Mouse (Mus musculus) kidney, postnatal 14 days (tissue): Measurements from ENCODE around the gene Zkscan6.

ENCODE experiments used
- DNase-seq: peaks from one replicate; pipeline ENCODE4 v3.0.0; 2022; ENCODE audit warnings: mixed read lengths

The Zkscan6 gene

DNA sequence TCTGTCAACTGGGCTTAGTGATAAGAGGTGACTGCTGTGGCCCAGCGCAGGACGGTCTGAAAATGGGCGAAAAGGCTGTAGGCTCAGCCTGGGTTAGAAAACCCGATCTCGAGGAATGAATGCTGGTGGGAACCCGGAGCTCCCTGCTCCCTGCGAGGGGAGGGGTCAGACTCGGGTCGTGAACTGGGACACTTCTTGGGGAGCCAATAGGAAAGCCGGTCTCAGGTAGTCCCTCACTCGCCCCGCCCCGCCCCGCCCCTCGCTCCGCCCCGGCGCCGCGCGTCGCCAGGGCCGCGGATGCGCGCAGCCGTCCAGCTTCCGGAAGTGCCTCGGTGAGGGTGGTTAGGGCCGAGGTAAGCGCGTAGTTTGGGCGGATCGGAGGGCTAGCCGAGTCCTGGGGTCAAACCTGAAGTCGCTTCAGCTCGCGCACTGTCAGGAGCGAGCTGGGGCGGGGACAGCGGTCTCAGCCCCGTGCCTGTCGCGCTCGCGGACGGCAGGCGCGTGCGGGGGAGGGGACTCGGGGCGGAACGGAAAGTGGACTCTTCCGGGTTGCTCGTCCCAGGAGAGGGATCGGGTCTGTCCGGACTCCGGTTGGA, at the start of gene Zkscan6:
Gene Zkscan6, plus strand, starts transcription at position 267 of the 596 bp plus-strand sequence.
- peak; percentile 93 for DNase-seq

GRCm38 (mm10) chr11:65759350-65759749, 47.6 kb upstream of the Zkscan6 start:
- no peak for DNase-seq

- DNase-seq: no peak
Observed at GRCm38 (mm10) chr11:65760912-65761311, 46.1 kb upstream of the Zkscan6 start.

DNA sequence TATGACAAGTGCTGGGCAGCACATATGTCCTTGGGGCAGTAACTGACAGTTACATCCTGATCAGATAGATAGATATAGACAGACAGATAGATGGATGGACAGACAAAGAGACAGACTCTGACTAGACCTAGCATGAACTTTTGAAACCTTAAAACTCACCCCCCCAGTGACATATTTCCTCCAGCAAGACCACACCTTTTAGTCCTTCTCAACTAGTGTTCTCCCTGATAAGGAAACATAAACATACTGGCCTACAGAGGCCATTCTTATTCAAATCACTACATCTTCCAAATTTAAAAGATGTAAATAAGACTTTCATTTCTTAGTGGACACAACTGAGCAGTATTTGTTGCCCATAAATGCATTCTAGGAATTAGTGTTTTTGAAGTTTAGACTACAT, 38.5 kb upstream of the Zkscan6 start:
- no peak for DNase-seq

GRCm38 (mm10) chr11:65769990-65770389, 37.0 kb upstream of the Zkscan6 start:
- no peak for DNase-seq

DNA sequence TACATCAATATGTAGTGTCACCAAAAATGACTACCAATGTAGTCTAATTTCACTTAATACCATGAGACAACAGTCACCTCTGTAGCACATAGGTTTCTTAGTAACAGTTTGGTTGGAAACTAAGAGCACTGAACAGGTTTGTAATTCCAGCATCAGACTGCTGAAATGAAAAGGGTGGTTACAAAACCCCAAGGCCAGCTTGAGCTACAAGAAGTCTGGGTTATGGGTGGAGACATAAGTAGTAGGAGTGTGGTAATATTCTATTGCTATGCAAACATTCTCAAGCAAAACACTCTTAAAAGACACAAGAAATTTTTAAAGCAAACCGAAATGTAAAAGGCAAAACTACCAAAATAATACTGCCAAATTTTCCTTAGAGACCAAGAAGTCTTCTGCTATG, 35.4 kb upstream of the Zkscan6 start:
- DNase-seq: no peak

DNA sequence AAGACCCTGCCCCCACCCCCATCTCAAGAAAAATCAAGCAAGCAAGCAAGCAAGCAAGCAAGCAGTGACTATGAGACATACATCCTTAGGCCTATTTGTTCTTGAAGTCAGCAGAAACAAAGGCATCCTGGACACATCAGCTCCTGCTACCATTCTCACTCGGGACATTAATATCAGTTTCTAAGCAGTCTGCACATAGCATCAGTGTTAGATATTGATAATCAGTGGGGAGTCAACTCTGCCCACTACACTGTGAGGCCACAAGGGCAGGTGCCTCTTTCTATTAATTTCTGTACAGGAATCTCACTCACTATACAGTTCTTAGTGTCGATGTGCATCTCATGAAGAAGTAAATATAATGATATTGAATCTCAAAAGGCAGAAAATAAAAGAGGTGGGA, 33.4 kb upstream of the Zkscan6 start:
- DNase-seq: no peak

- no peak for DNase-seq
Observed at GRCm38 (mm10) chr11:65773946-65774656, 32.9 kb upstream of the Zkscan6 start.

- DNase-seq: no peak
Observed at GRCm38 (mm10) chr11:65776906-65777611, 29.9 kb upstream of the Zkscan6 start.

DNA sequence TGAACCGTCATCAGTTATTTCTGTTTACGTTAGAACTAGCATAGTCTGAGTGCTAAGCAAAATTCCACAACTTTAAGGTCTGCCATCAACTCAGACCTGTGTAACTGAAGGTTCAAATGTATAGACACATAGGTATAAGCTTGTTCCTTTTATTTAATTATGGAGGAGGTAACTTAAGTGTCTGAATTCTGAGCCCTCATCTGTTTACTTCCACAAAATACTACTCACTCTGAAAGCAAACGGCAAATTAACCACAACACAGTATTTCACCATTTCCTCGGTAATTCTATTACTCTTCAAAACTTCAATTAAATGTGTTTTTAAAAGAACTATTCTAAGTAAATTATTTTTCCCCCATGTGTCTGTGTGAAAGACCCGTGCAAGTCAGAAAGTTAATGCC, 29.2 kb upstream of the Zkscan6 start:
- DNase-seq: no peak

- peak; percentile 13 for DNase-seq
Observed at GRCm38 (mm10) chr11:65779066-65779465, 27.9 kb upstream of the Zkscan6 start.

GRCm38 (mm10) chr11:65779578-65779977, 27.4 kb upstream of the Zkscan6 start:
- DNase-seq: no peak

DNA sequence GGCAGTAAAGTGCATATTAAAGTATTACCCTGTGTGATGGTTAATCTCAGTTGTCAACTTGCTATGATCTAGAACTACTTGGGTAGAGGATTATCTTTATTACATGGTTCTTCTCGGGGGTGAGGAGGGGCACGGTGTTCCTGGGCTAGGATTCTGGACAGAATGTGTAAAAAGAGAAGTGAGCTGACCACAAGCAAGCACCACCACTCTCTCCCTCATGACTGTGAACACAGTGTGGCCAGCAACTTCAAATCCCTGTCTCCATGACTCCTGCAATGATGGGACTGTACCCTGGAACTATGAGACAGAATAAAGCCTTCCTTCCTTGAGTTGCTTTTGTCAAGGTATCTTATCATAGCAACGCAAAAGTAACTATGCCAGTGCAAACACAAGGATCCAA, 25.4 kb upstream of the Zkscan6 start:
- DNase-seq: no peak

DNA sequence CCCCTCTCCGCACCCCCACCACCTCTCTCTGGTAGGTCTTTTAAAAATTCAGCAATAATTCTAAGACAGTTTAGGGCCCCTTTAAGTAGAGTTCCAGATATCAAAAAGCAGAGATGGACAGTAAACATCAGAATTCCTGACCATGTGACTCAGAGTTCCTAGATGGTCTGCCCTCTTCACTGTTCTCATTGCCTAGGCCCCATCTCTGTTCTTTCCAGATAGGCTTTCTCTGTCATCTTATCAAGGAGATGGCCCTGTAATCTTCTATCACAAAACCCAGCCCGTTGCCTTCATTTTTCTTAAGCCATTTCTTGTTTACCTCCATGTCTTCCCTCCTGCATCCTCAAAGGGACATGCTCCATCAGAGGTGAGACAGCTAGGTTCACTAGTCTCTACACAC, 20.8 kb upstream of the Zkscan6 start:
- no peak for DNase-seq

GRCm38 (mm10) chr11:65787421-65788151, 19.4 kb upstream of the Zkscan6 start:
- no peak for DNase-seq

DNA sequence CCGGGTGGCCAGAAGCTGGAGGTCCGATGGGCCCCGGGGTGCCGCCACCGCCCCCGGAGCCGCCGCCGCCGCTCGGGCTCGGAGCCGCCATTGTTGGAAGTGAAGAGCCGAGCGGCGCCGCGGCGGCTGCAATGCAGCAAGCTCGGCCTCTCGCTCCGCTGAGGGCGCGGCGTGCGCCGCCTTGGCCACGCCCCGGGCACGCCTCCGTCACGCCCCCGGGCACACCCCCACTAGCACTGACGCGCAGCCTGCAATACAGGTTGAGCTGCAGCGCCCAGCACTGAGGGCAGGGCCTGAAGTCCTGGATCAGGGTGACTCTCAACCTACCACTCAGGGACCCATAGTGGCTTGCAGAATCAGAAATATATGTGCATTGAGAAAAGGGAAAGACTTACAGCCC, 18.8 kb upstream of the Zkscan6 start, which contains the start of gene Map2k4:
Gene Map2k4, minus strand, starts transcription at position 144 of the 400 bp plus-strand sequence.
- peak; percentile 96 for DNase-seq

- no peak for DNase-seq
Observed at GRCm38 (mm10) chr11:65794428-65795219, 12.4 kb upstream of the Zkscan6 start.

DNA sequence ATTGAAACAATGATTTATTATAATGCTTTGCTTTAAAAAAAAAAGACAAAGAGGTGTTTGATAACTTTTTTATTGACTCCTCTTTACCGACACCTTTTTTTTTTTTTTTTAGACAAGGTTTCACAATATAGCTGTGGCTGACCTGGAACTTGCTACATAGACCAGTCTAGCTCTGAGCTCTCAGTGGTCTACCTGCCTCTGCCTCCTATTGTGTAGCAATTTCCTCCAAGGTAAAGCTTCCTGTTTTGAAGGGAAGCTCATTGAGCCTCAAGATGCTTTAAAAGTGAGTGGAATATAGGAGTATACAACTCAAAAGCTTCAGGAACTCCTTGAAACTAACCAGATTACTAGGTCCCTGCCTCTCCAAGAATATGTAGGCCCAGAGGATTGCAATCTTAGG, 11.1 kb upstream of the Zkscan6 start:
- DNase-seq: no peak

DNA sequence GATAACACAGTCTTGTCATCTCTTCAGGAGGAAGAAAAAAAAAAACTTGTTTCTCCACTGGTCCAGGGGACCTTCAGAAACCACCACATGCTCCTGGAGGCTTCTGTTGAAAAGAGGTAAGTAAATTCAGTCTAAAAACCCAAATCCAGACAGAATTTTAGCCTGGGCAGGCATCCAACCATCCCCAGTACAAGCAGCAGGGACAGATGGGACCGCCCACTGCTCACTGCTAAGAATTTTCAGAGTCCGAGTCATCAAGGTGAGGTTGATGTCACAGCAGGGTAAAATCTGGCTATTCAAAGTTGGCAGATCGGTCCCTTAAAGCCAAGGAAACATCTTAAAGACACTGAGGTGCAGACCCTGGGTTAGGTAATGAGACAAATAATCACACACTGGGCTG, 5.1 kb upstream of the Zkscan6 start:
- DNase-seq: no peak

GRCm38 (mm10) chr11:65806321-65806904, 562 bp upstream of the Zkscan6 start:
- peak; percentile 36 for DNase-seq

GRCm38 (mm10) chr11:65807601-65808000, 626 bp downstream of the Zkscan6 start:
- DNase-seq: no peak

GRCm38 (mm10) chr11:65812088-65812487, 5.1 kb downstream of the Zkscan6 start:
- DNase-seq: no peak
